Mouse (Mus musculus) E14TG2a.4 (cell line): ENCODE results near the gene Msrb3.

Experiments used
- CTCF ChIP-seq: conservative IDR thresholded peaks from 2 replicates; pipeline ENCODE4 v1.5.1; 2014; ENCODE audit warnings: low read length
- POU5F1 ChIP-seq: IDR thresholded peaks from 2 replicates; pipeline ENCODE4 v1.6.1; 2014; ENCODE audit warnings: low read length, borderline replicate concordance

DNA sequence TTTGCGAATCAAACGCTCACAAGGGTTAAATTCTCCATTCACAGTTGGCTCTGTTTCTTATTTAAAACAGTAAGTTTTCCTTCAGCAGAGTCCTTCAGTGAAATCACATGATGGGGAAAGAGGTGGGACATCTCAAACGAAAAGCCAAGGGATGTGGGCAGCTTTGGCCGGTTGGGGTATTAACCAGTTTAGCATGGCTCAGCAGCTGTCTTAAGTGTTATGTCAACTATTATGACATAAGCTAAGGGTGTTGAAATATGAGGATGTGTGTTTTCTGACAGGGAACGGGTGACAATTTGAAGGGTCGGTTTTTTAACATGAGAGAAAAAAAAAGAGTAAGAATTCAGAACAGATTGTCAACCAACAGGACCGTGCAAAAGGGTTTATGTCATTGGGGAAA is 50.2 kb downstream of the Msrb3 start:
- TF ChIP-seq CTCF: no peak
- TF ChIP-seq POU5F1: no peak
